Mouse (Mus musculus) limb, embryonic 13.5 days (tissue): ENCODE measurements at regions not wholly inside any gene's neighbourhood (a gene's known extent, or its start where the extent isn't known, plus 50 kb on each side); places are given as distances from the start of the nearest gene placed in this dataset.

ENCODE experiments used
- ATAC-seq: fragments of 200-750 bp; cut with Nextera tagmentation; 2 replicates; pipeline ENCODE4 v1.8.0; 2017; ENCODE audit warnings: low read depth, moderate number of reproducible peaks, moderate TSS enrichment; ENCODE audit not compliant: low FRiP score
- H3K27ac ChIP-seq: fragments of 300-500 bp; sonication (generic); 2 replicates; pipeline ENCODE4 v1.5.1; 2015; ENCODE audit warnings: inconsistent platforms, mild to moderate bottlenecking, moderate library complexity
- H3K27me3 ChIP-seq: fragments of 300-500 bp; sonication (generic); 2 replicates; pipeline ENCODE4 v1.6.1; 2015; ENCODE audit warnings: mild to moderate bottlenecking, inconsistent platforms
- H3K36me3 ChIP-seq: fragments of 300-500 bp; sonication (generic); 2 replicates; pipeline ENCODE4 v1.6.1; 2015; ENCODE audit warnings: inconsistent platforms, mild to moderate bottlenecking, moderate library complexity
- H3K4me1 ChIP-seq: fragments of 300-500 bp; sonication (generic); 2 replicates; pipeline ENCODE4 v1.6.1; 2015; ENCODE audit warnings: inconsistent platforms
- H3K4me2 ChIP-seq: fragments of 300-500 bp; sonication (generic); replicated peaks from 2 replicates; pipeline ENCODE4 v1.6.1; 2015; ENCODE audit warnings: inconsistent platforms, mild to moderate bottlenecking, moderate library complexity
- H3K4me3 ChIP-seq: fragments of 300-500 bp; sonication (generic); 2 replicates; pipeline ENCODE4 v1.5.1; 2015; ENCODE audit warnings: moderate library complexity, mild to moderate bottlenecking, inconsistent platforms
- H3K9ac ChIP-seq: fragments of 300-500 bp; sonication (generic); 2 replicates; pipeline ENCODE4 v1.6.1; 2015; ENCODE audit warnings: mild to moderate bottlenecking, inconsistent platforms
- H3K9me3 ChIP-seq: fragments of 300-500 bp; sonication (generic); 2 replicates; pipeline ENCODE4 v1.6.1; 2016; ENCODE audit warnings: inconsistent platforms
- WGBS: fragments of 180-500 bp; shearing (Covaris S2); methylation state at CpG from one replicate; pipeline ENCODE4 v1.1.7; 2015; 5-methylcytosine and 5-hydroxymethylcytosine counted together

DNA sequence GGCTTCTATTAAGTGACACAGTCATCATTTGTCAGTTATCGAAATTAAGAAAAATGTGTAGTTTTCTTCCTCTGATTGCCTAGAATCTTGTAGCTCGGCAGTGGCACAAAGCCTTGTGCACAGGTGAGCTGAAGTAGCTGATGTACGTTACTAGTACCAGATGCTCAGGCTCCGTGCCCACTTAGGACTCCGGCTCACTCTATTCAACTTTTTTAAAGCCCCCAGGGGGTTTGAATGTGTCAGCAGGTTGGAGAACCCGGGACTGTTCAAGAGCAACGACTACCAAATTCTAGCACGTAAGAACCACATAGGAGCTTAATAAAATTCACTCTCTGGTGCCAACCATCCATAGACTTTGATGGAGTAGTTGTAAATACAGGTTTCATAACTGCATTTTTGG lies 371.0 kb downstream of the Pros1 start:
- peaks cover 10% of the 10 kb centered on the region for H3K4me1 ChIP-seq
- peak; percentile 58; the same call in 1 of the 2 replicates for ATAC-seq
- H3K27me3 ChIP-seq, result peaks cover 13% of the 10 kb centered on the region

DNA sequence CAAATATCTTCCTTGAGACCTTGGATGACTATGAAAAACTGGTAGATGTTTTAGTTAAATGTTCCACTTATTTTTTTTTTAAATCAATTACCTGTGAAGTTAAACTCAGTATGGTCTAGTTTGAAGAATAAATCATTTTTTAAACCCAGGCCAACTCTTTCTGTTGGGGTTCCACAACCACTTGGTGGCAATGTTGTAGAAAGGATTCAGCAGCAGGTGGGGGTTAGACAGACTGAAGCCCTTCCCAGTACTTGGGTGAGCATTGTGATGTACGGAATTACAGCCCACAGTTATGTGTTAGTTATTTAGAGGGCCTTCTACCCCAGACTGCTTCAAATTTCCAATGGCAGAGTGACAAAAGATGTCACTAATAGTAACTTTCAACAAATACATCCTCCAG lies 375.0 kb downstream of the Pros1 start:
- H3K4me2 ChIP-seq, result no peak overlapping the region
- peaks cover 7% of the 10 kb centered on the region for H3K27me3 ChIP-seq
- H3K4me3 ChIP-seq, result no peak overlapping the region
- 5% methylated on average over 1 of the region's 1 CpGs for WGBS
- H3K36me3 ChIP-seq, result no peaks in the 10 kb centered on the region
- H3K4me1 ChIP-seq, result peaks cover 10% of the 10 kb centered on the region
- no peak overlapping the region for H3K27ac ChIP-seq
- ATAC-seq, result no peak
- no peak overlapping the region for H3K9ac ChIP-seq
- H3K9me3 ChIP-seq, result no peaks in the 10 kb centered on the region

More for the DNA sequence above, 371.0 kb downstream of the Pros1 start:
- WGBS, result 22% methylated on average over 8 of the region's 8 CpGs
- H3K4me2 ChIP-seq, result no peak overlapping the region; the same call in 1 of the 2 replicates
- H3K36me3 ChIP-seq, result no peaks in the 10 kb centered on the region
- H3K4me3 ChIP-seq, result no peak overlapping the region
- 0 out of 2 replicates have a peak overlapping the region, but pooled peaks have one; percentile 28 for H3K27ac ChIP-seq
- no peaks in the 10 kb centered on the region for H3K9me3 ChIP-seq
- H3K9ac ChIP-seq, result no peak overlapping the region

DNA sequence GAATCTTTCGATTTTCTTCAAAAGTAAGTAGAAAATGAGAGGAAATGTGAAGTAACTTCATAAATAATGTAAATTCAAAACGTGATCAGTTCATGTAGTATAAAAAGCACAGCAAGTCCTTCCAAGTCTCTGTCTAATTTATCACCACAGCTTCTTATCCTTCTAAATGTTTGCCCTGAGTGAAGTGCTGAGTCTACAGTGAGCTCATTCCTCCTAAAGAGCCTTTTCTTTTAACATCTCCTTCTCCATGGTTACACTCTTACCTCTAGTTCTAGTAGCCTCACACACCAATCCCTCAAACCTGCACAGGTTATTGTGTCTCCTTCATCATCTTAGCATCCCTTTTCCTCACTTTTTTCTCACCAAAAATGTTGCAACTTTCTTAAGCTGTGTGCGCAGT lies 375.5 kb downstream of the Pros1 start:
- 70% methylated on average over 3 of the region's 3 CpGs for WGBS
- no peak for ATAC-seq
- Histone ChIP-seq H3K27ac (no peak overlapping the region), H3K4me3 (no peak overlapping the region), H3K9ac (no peak overlapping the region), H3K4me2 (no peak overlapping the region), H3K36me3 (no peaks in the 10 kb centered on the region), H3K4me1 (peaks cover 8% of the 10 kb centered on the region), H3K9me3 (no peaks in the 10 kb centered on the region), H3K27me3 (peaks cover 7% of the 10 kb centered on the region)

DNA sequence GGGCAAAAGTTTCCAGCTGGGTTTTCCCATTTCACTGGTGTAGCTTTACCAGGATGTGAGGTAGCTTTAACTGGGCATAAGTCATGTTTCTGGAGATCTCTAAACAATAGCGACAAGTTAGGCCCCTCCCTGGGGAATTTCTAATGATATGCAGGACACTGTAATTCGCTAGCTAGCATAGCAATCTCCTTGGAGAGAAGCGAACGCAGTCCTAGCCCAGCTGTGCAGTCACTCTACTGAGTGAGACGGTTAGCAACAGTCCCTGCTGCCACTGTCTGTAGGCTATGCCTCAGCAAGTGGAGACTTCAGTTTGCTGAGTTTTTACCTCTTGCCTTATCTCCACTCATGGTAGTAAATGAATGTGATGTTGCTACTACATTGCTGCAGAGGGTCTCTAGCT lies 416.1 kb downstream of the Pros1 start:
- Histone ChIP-seq H3K36me3 (no peaks in the 10 kb centered on the region), H3K9ac (no peak overlapping the region), H3K27ac (no peak overlapping the region), H3K4me2 (no peak overlapping the region), H3K4me1 (0 out of 2 replicates have a peak, but pooled peaks cover 9% of the 10 kb centered on the region), H3K9me3 (no peaks in the 10 kb centered on the region), H3K4me3 (no peak overlapping the region), H3K27me3 (peaks cover under 1% of the 10 kb centered on the region; the same call in 1 of the 2 replicates)
- WGBS, result 36% methylated on average over 5 of the region's 5 CpGs
- peak; percentile 69 for ATAC-seq

DNA sequence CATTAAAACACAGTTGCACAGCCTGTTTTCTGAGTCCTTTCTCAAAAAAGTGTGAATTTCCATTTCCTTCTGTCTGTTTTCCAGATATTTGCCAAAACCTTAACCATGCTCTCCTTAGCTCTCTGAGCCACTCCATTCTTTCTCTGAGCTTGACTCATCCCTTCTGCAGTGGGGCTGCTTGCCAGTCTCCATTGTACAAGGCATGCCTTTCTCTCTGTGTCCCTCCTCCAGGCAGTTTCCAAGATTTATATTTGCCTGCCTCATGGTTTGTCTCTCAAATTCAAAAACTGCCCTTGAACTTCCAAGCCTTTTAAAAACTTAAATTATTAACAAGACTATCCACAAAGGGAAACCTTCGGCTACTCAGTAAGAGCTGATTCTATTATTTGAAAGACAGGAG lies 423.4 kb downstream of the Pros1 start:
- no peak overlapping the region for H3K4me2 ChIP-seq
- no peaks in the 10 kb centered on the region for H3K9me3 ChIP-seq
- no peak overlapping the region for H3K4me3 ChIP-seq
- no peaks in the 10 kb centered on the region for H3K36me3 ChIP-seq
- no peak overlapping the region for H3K9ac ChIP-seq
- H3K27me3 ChIP-seq, result peaks cover 9% of the 10 kb centered on the region
- H3K4me1 ChIP-seq, result 0 out of 2 replicates have a peak, but pooled peaks cover 5% of the 10 kb centered on the region
- H3K27ac ChIP-seq, result no peak overlapping the region
- no peak for ATAC-seq
- WGBS, result 53% methylated on average over 1 of the region's 1 CpGs

DNA sequence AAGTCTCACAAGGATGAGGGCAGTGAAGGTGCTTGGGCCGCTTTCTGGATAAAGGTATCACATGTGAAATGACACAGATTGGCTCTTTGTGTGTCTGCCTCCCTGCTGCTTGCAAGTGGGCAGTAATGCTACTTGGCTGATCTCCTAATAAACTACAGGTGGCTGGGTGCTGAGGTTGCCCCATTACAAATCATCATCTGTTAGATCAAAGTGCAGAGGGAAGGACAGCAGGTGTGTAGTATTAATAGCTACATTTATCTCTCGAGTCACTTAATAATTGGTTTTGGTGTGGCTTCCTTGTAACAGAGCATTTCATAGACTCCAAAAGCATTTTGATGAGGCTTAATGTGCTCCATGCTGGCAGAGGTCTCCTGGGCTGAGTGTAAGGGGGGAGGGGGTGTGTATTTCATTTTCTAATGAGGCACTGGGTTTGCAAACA lies 424.2 kb downstream of the Pros1 start:
- H3K9ac ChIP-seq, result no peak overlapping the region
- peaks cover 9% of the 10 kb centered on the region for H3K27me3 ChIP-seq
- H3K4me3 ChIP-seq, result no peak overlapping the region
- WGBS, result 17% methylated on average over 2 of the region's 2 CpGs
- H3K4me1 ChIP-seq, result 0 out of 2 replicates have a peak, but pooled peaks cover 5% of the 10 kb centered on the region
- no peaks in the 10 kb centered on the region for H3K36me3 ChIP-seq
- ATAC-seq, result 0 out of 2 replicates have a peak, but pooled peaks have one; percentile 28
- H3K27ac ChIP-seq, result no peak overlapping the region
- H3K4me2 ChIP-seq, result no peak overlapping the region
- H3K9me3 ChIP-seq, result no peaks in the 10 kb centered on the region

DNA sequence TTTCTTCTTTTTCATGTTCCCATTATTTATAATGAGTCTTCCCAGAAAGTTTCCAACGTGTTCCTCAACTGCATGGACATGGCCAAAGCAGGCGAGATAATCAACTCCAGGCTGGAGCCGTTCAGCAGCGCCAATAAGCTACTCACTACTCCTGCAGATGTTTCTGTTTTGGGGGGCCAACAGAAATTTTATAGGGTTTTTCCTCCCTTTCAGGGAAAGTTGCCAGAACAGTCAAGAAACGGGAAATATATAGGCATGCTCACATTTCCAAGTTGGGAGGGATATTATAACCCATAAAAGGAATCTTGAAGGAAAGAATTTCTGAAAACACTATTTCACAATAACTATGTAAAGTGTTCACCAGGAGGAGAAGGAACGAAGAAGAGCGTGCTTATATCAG lies 433.5 kb downstream of the Pros1 start:
- Histone ChIP-seq H3K27ac (peak overlapping the region; percentile 52; the same call in 1 of the 2 replicates), H3K4me3 (no peak overlapping the region), H3K36me3 (no peaks in the 10 kb centered on the region), H3K27me3 (no peaks in the 10 kb centered on the region), H3K4me2 (0 out of 2 replicates have a peak overlapping the region, but pooled peaks have one; percentile 30), H3K9me3 (no peaks in the 10 kb centered on the region), H3K9ac (no peak overlapping the region), H3K4me1 (peaks cover 18% of the 10 kb centered on the region)
- ATAC-seq, result peak; percentile 95
- 15% methylated on average over 7 of the region's 7 CpGs for WGBS

DNA sequence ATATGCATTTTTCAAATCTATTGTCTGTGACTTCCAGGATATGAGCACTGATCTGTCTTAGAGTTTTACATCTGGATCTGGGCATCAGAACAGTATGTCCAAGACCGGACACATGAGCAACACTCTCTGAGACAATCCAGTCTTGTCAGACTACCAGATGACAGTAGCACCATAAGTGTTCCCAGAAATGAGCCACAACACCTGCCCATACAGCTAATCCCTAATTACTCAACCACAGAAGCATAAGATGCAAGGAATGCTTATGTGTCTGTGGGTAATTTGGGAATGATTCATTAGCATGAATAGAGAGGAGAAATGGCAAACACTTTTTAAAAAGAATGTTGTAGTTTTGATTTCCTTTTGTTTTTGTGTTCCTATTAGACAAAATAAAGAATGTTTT lies 457.6 kb downstream of the Pros1 start:
- H3K4me2 ChIP-seq, result no peak overlapping the region
- no peak overlapping the region for H3K9ac ChIP-seq
- 0 out of 2 replicates have a peak, but pooled peaks cover 3% of the 10 kb centered on the region for H3K9me3 ChIP-seq
- no peaks in the 10 kb centered on the region for H3K4me1 ChIP-seq
- no peak for ATAC-seq
- H3K36me3 ChIP-seq, result no peaks in the 10 kb centered on the region
- H3K27ac ChIP-seq, result no peak overlapping the region
- H3K4me3 ChIP-seq, result no peak overlapping the region
- WGBS, result 83% methylated on average over 1 of the region's 1 CpGs
- no peaks in the 10 kb centered on the region for H3K27me3 ChIP-seq

DNA sequence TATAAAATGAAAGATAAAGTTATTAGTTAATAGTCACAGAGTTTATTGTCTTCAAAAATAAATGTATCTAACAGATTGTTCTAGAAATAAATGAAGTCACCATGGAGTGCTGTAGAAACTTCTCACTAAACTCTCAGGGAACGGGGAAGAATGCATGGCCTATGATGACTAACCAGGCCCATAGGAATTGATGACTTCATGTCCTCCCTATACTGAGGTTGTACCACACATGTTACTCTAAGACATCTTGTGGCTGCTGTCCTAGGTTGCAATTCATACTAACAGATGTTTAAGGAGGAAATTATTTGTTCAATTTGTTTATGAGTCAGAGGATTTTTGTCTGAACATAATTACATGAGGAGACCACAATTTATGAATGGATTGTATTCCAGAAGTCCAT lies 459.4 kb downstream of the Pros1 start:
- Histone ChIP-seq H3K9ac (no peak overlapping the region), H3K4me3 (no peak overlapping the region), H3K27ac (no peak overlapping the region), H3K4me1 (no peaks in the 10 kb centered on the region), H3K4me2 (no peak overlapping the region), H3K9me3 (no peaks in the 10 kb centered on the region), H3K36me3 (no peaks in the 10 kb centered on the region), H3K27me3 (no peaks in the 10 kb centered on the region)
- WGBS, result 64% methylated on average over 1 of the region's 1 CpGs
- no peak for ATAC-seq

DNA sequence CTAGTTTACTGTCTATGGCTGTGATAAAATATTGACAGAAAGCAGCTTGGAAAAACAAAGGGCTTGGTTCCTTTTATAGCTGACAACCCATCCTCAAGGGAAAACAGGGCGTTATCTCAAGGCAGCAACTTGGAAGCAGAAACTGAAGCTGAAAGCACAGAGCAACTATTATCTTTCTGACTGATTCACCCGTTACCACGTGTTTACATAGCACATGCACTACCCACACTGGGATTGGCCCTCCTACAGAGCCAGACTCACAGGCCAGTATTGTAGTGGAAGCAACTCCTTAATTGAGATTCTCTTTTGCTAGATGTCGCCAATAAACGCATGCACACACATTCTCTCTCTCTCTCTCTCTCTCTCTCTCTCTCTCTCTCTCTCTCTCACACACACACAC lies 465.5 kb downstream of the Pros1 start:
- Histone ChIP-seq H3K9me3 (no peaks in the 10 kb centered on the region), H3K27ac (no peak overlapping the region), H3K36me3 (no peaks in the 10 kb centered on the region), H3K9ac (no peak overlapping the region), H3K4me2 (no peak overlapping the region), H3K27me3 (no peaks in the 10 kb centered on the region), H3K4me1 (no peaks in the 10 kb centered on the region), H3K4me3 (no peak overlapping the region)
- no peak for ATAC-seq
- 83% methylated on average over 5 of the region's 5 CpGs for WGBS

DNA sequence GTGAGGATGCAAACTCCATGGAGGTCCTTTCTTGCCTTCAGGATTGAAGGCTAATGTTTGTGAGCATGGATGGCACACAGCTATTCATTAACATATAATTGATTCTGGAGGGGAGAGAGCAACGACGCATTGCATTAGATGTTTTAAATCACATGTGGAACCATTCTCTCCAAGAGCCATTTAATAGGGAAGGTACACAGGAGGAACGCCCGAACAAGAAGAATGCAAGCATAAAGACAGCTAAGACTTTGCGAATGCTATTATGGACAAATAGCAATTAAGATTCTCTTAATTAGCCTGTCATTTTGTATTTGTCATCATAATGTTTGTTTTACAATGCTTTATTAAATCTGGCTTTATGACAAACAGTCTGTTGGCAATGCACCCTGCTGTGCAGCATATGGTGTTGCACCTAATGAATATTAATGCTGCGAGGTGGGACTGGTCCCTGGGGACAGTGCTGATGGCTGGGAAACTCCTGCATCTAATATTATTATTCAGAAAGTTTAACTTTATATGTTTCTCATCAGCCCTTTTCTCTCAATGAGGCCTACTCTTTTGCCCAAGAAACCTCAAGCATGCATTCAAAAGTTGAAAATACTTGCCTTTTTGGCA lies 497.5 kb downstream of the Pros1 start:
- H3K4me1 ChIP-seq, result peaks cover 6% of the 10 kb centered on the region
- H3K36me3 ChIP-seq, result no peaks in the 10 kb centered on the region
- H3K27ac ChIP-seq, result no peak overlapping the region
- H3K4me3 ChIP-seq, result no peak overlapping the region
- H3K27me3 ChIP-seq, result no peaks in the 10 kb centered on the region
- no peak for ATAC-seq
- WGBS, result 41% methylated on average over 6 of the region's 6 CpGs
- no peak overlapping the region for H3K9ac ChIP-seq
- H3K4me2 ChIP-seq, result no peak overlapping the region
- no peaks in the 10 kb centered on the region for H3K9me3 ChIP-seq

DNA sequence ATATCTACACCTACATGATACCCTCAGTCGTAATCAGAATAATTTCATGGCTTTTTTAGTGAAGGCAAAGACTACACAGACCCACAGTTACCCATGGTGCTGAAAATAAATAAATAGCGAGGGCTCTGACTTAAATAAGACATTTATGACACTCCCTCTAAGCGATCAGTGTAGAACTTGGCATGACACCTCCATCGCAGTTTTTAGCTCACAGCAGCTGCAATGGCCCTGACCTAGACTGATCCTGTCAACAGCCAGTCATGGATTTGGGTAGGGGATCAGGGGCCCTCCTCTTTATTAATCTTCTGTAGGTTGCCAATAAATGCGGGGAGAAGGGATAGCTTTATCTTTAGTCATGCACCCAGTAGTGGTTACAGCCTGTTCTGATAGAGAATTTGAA lies 494.1 kb downstream of the Epha3 start:
- Histone ChIP-seq H3K4me2 (no peak overlapping the region), H3K9me3 (no peaks in the 10 kb centered on the region), H3K27ac (no peak overlapping the region), H3K36me3 (no peaks in the 10 kb centered on the region), H3K4me3 (no peak overlapping the region), H3K27me3 (no peaks in the 10 kb centered on the region), H3K4me1 (no peaks in the 10 kb centered on the region), H3K9ac (no peak overlapping the region)
- ATAC-seq, result no peak
- WGBS, result 92% methylated on average over 5 of the region's 5 CpGs

DNA sequence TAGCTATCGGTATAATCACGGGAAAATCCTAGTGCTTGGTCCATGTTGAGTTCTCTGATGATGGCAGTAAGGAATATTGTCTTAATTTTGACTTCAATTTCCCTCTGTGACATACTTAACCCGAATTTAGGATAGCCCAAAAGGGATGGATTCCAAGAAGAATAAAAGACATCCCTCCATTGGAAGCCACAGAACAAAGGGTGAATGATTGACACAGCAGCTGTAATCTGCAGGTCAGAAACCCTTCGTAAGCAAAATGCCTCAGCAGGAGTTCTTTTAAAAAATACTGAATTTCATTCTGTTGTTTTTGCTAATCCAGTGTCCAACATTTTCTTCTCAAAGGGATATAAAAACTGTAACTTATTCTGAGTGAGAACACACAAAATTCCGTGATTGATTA lies 492.7 kb downstream of the Epha3 start:
- Histone ChIP-seq H3K4me2 (no peak overlapping the region), H3K4me3 (no peak overlapping the region), H3K4me1 (no peaks in the 10 kb centered on the region), H3K27ac (no peak overlapping the region), H3K9me3 (no peaks in the 10 kb centered on the region), H3K36me3 (no peaks in the 10 kb centered on the region), H3K9ac (no peak overlapping the region), H3K27me3 (no peaks in the 10 kb centered on the region)
- WGBS, result 75% methylated on average over 5 of the region's 5 CpGs
- ATAC-seq, result no peak
